Mouse (Mus musculus) frontal cortex, postnatal 10 days (tissue): ENCODE results near the gene Vmn1r1.
A peak's percentile ranks its signal among the peaks of the same experiment; 100 is the strongest.

Experiments
- DNase-seq, 2 experiments: peaks; one replicate each; pipeline ENCODE4 v3.0.0; 2022; ENCODE audit warnings: low spot score in 2 of 2, mixed read lengths in 1 of 2

Vmn1r1 gene

GRCm38 (mm10) chr1:182137204-182138125 lies 26.8 kb downstream of the Vmn1r1 start:
- DNase-seq = no peak

DNA sequence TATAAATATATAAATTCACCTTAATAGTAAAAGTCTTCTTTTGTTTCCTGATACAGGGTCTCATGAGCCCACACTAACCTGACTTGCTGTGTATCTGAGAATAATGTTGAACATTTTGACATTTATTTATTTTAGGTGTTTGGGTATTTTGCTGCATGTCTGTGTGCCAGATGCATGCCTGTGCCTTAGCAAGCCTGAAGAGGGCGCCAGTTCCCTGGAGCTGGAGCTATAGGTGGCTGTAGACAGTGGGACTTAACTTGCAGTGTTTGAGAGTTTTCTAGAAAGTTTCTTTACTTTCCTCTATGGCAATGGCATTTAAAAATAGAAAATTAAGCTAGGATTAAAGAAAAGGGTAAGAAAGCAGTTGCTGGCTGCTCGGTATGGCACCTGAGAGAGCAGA lies 33.5 kb downstream of the Vmn1r1 start:
- DNase-seq = no peak

GRCm38 (mm10) chr1:182124924-182125368 lies 39.3 kb downstream of the Vmn1r1 start:
- peak; percentile 84 to 85 for DNase-seq

DNA sequence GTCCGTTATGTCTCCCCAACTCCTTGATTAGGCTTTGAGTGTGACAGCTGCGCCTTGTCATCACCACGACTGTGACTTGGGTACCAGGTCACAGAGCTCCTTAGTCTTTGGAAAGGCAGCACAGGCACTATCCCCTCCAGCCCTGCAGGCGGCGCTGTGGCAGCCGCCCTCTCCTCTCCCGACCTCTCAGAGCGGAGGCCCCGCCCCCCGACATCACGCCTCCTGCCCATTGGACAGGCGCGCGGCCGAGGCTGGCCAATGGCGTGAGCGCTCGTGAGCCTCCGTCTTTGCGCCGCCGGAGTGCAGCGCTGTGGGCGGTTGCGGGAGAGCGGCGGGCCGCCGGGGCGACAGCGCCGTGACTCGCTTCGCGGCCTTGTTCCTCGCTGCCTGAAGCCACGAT lies 39.8 kb downstream of the Vmn1r1 start, which contains the start of gene Srp9:
Gene Srp9 (plus strand): TSS at position 232 of the 400 bp plus-strand sequence.
- DNase-seq = peak; percentile 96 to 98

DNA sequence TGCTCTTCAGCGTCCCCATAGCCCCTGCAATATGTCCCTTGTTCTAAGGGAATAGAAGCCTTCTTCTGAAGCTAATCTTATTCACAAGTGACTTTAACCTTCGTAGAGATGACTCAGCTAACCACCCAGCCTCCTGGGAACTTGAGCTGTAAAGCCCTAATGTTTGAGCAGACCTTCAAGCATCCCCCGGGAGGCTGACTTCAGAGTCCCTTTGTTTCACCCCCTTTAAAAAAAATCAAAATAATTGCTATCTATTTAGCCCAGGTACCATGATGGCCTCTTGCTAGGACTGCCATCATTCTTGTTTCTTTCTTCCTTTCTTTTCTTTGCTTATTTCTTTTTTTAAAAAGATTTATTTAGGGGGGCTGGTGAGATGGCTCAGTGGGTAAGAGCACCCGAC lies 41.9 kb downstream of the Vmn1r1 start:
- no peak for DNase-seq

DNA sequence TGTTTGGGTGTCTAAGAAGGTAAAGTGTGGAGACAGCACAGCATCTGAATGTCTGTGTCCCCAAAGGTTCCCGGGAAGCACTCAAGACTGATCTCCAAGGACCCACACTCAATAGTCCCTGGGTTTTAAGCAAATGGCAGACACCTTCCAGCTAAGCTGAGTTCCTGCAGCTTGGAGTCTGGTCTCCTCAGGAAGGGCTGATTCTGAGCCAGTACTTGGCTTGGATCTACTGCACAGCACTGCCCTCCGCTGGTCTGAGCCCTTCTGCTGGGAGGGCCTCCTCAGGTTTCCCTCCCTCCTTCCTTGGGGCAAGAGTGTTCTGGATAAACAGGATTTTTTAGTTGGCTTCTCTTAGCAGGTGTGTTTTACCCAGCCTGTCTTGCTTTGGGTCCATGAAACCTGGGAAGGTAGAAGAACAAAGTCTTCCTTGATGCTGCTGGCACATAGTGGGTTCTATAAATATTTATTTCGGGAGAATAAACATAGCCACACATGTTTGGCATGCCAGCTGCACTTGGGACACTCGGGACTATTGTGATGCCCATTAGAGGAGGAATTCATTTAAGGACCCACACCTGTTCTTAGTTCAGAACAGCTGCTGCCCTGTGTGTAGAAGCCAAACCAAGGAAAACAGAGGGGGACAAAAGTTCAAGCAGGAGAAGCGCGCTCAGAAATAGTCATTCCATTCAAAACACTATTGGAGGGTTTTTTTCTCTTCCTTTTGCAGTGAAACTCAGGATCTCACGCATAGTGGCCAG lies 48.5 kb downstream of the Vmn1r1 start:
- DNase-seq = peak in 1 of 2 experiments; percentile 46

- no peak for DNase-seq
Measured at GRCm38 (mm10) chr1:182115197-182115596, 49.1 kb downstream of the Vmn1r1 start.

DNA sequence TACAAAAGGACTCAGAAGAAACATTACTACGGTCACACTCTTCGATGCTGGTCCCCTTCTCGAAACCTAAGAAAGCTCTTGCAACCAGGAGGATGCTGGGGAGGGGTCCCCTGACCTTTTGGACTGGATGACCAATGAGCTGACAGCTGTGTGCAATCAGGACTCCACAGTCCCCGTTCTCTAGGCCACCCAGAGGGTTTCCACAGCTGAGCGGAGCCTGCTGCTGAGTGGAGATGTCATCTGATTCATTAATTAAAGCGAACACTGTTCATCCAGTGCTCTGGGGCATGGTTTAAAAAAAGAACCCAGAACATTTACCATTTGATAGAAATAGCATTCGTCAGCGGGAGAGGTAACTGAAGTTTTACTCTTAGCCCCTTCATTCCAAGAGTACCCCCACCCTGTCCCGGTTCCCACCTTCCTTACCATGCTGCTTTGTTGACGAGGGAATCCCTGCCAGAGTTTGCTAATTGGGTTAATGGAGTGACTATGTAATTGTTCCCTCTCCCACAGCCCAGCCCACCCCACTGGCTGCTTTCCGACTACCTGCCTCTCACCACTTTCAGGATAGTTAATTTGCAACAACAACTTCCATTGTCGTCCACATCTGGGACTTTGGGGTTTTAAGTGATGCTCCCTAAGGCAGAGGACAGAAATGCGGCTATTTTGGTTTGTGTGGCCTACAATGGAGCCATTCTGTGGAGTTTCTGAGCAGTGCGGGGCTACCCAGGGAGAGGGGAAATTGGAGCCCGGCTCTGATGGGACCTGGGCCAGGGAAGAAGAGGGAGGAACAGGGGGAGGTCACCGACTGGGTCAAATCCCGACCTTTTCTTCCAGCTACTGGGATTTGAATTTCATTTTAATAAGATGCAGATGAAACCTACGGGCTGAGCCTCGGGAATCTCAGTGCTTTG lies 50.4 kb downstream of the Vmn1r1 start:
- DNase-seq = no peak

GRCm38 (mm10) chr1:182113131-182113530 lies 51.2 kb downstream of the Vmn1r1 start:
- no peak for DNase-seq

DNA sequence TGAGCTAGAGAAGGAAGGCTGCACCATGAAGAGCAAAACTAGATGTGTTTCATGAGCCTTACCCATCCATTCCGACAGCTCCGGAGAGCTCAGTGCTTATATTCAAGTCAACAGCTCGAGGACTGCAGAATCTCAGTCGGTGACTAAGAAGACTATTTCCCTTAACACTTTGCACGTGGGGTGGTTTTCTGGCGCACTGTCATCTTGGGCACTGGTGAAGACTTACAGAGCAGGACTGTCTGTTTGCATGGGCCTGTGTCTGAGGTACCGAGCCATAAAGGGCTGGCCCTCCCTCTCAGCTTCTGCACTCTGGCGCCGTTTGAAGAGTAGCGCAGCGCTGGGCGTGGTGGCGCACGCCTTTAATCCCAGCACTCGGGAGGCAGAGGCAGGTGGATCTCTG lies 51.9 kb downstream of the Vmn1r1 start:
- no peak for DNase-seq

DNA sequence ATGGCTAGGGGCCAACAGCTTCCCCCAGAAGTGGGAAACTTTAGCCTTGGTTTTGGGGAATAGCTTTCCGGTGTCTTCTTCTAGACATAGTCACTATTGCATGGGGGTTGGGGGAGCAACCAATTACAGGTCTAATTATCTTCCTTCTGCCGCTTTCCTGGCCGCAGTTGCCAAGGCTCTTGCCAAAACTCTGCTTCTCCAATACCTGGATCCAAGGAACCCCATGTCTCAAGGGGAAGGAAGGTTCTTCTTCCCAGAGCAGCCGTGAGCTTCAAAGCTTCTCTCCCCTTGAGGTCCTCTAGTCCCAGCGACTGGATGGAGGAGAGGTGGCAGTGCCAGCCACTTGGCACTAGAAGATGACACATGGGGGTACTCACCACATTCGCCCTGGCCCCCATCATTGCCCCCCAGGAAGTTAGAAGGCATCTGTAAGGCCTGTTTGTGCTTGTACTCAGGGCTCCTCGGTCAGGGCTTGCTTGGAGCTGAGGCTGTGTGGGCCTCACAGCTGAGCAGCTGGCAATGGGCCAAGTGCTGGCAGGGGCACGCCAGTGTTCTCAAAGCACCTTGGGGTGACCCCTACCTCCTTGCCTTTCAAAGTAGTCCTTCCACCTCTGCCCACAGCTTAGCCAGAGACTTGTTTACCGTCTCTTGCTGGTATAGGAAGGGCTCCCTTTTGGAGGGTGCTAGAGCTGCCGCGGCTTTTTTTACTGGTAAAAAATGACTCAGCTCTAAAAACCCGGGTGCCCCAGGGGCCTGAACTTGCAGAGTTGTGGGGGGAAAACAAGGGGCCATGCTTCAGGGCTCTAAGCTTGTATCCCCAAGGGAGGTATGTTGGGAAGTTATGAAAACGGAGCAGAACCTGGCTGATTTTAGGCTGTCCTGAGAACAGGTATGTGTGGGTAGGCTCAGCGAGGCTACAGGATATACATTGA lies 52.6 kb downstream of the Vmn1r1 start:
- no peak for DNase-seq

GRCm38 (mm10) chr1:182110708-182111385 lies 53.4 kb downstream of the Vmn1r1 start:
- DNase-seq = no peak

GRCm38 (mm10) chr1:182110185-182110584 lies 54.1 kb downstream of the Vmn1r1 start:
- no peak for DNase-seq

DNA sequence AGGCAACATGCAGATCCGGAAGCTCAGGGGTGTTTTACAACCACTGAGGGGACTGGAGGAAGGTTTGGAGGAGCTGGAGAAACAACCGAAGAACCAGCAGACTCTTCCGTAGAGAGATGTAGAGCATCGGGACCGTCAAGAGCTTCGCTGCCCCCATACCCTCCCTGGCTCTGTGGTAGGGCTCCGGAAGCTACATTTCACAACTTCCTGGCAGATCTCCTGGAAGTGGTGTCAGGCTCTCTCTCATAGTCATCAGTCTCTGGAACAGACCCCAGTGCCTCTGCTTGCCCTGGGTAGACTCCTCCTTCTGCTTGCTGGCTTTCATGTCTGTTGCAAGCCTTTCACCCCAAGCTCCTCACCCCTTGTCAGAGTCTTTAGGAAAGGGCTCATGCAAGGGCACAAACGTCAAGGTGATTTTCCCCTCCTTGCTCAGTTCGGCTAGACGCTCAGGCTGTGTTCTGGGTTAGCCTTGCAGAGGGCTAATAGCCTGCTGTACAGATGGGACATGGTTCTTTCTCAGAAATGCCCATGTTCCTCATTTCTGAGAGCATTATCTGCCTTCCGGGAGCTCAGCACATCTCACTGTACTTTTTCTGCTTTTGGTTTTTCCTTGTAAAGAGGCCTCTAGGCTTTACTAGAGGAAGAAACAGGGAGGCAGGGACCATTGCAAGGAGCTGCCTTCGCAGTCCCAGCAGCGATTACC lies 55.7 kb downstream of the Vmn1r1 start:
- DNase-seq = no peak

- no peak for DNase-seq
Measured at GRCm38 (mm10) chr1:182107251-182107650, 57.0 kb downstream of the Vmn1r1 start.

DNA sequence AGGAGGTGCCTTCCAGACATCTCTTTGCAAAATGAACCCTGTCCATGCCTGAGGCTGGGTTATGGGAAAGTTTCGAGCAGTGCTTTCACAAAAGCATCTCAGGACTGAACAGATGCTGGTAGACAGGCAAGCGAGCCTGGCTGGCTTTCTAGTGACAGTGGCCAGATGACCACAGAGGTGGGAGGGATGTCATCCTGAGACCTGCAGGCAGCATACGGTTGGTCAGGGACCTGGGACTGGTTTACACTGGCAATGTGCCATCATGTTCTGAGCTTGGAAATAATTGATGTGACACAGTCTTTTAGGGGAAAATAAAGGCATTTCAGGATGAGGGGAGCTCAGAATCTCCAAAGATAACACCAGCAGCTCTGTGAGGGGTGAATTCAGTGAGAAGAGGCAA lies 59.3 kb downstream of the Vmn1r1 start:
- DNase-seq = no peak
